Mouse (Mus musculus) kidney, embryonic 15.5 days (tissue): ENCODE data around the gene Gbp9. TPM values are rescaled to one million over a fixed set of nuclear protein-coding genes. Genes with fewer than 3 reads are reported as not detected.

Experiments
- ATAC-seq: fragments of 200-750 bp; cut with Nextera tagmentation; replicated peaks from 2 replicates; pipeline ENCODE4 v1.8.0; 2017; ENCODE audit warnings: moderate TSS enrichment; ENCODE audit not compliant: low FRiP score
- H3K27ac ChIP-seq: fragments of 300-500 bp; sonication (generic); 2 replicates; pipeline ENCODE4 v1.5.1; 2015; ENCODE audit warnings: mild to moderate bottlenecking, inconsistent platforms
- H3K27me3 ChIP-seq: fragments of 300-500 bp; sonication (generic); 2 replicates; pipeline ENCODE4 v1.6.1; 2015; ENCODE audit warnings: inconsistent platforms
- H3K36me3 ChIP-seq: fragments of 300-500 bp; sonication (generic); 2 replicates; pipeline ENCODE4 v1.6.1; 2015; ENCODE audit warnings: inconsistent platforms
- H3K4me1 ChIP-seq: fragments of 300-500 bp; sonication (generic); 2 replicates; pipeline ENCODE4 v1.6.1; 2015; ENCODE audit warnings: inconsistent platforms
- H3K4me2 ChIP-seq: fragments of 300-500 bp; sonication (generic); 2 replicates; pipeline ENCODE4 v1.6.1; 2015; ENCODE audit warnings: moderate library complexity, mild to moderate bottlenecking, inconsistent platforms
- H3K4me3 ChIP-seq: fragments of 300-500 bp; sonication (generic); replicated peaks from 2 replicates; pipeline ENCODE4 v1.5.1; 2015; ENCODE audit warnings: mild to moderate bottlenecking, inconsistent platforms
- H3K9ac ChIP-seq: fragments of 300-500 bp; sonication (generic); 2 replicates; pipeline ENCODE4 v1.6.1; 2015; ENCODE audit warnings: mild to moderate bottlenecking, inconsistent platforms
- H3K9me3 ChIP-seq: fragments of 300-500 bp; sonication (generic); replicated peaks from 2 replicates; pipeline ENCODE4 v1.6.1; 2016; ENCODE audit warnings: inconsistent platforms
- WGBS: fragments of 180-500 bp; shearing (Covaris S2); methylation state at CpG from one replicate; pipeline ENCODE4 v1.1.7; 2015; ENCODE audit warnings: mixed read lengths; 5-methylcytosine and 5-hydroxymethylcytosine counted together
- polyA plus RNA-seq: library from polyadenylated mRNA; unstranded; fragments of >200 nt; fragmentation: Nextera tagmentation; extraction: Ambion mirVana; gene quantifications from 2 replicates; pipeline ENCODE4 v1.2.1, GENCODE M21; 2015

Gene Gbp9
- polyA plus RNA-seq, 1 experiment from 2014 or later = 2.5 TPM

GRCm38 (mm10) chr5:105032362-105032761 is 107.0 kb downstream of the Gbp9 start:
- Histone ChIP-seq H3K4me3 (no peak overlapping the region), H3K27me3 (no peaks in the 10 kb centered on the region), H3K9ac (no peak overlapping the region), H3K9me3 (no peaks in the 10 kb centered on the region), H3K4me1 (no peaks in the 10 kb centered on the region), H3K27ac (no peak overlapping the region), H3K36me3 (no peaks in the 10 kb centered on the region), H3K4me2 (no peak overlapping the region)
- no peak for ATAC-seq
- WGBS = 71% methylated on average over 2 of the region's 2 CpGs

Other genes starting within 250 kb of the Gbp9 start
- gene Abcg3, start 156.8 kb downstream of the Gbp9 start, polyA plus RNA-seq = 1.3 TPM in 2 replicates
- gene Gbp8, start within 50 bp of the Gbp9 start, polyA plus RNA-seq = 0.54 and 0.91 TPM in 2 replicates
- 0.33 and 0.49 TPM in 2 replicates for gene Gbp4, start within 50 bp of the Gbp9 start, polyA plus RNA-seq
- gene Gbp10, start 100.0 kb upstream of the Gbp9 start, polyA plus RNA-seq = not detected in 2 replicates
- gene Gm43302, start 154.2 kb upstream of the Gbp9 start, polyA plus RNA-seq = 0.31 TPM in 1 of 2 replicates, not detected in the other
- 0.56 and 0.91 TPM in 2 replicates for gene Gbp6, start 154.2 kb upstream of the Gbp9 start, polyA plus RNA-seq